Mouse (Mus musculus) C2C12 (cell line): ENCODE data around the gene Mob3b.

ENCODE experiments used
- CTCF ChIP-seq: IDR thresholded peaks from one replicate; pipeline ENCODE4 v1.5.1; 2011; ENCODE audit not compliant: control insufficient read depth, insufficient read depth, insufficient read length
- FOSL1 ChIP-seq: IDR thresholded peaks from one replicate; pipeline ENCODE4 v1.8.0; 2011; ENCODE audit warnings: mild to moderate bottlenecking, low read length; ENCODE audit not compliant: poor library complexity, insufficient read depth, severe bottlenecking
- MAX ChIP-seq: IDR thresholded peaks from one replicate; pipeline ENCODE4 v1.6.1; 2011; ENCODE audit warnings: mild to moderate bottlenecking, control low read depth
- MYOG ChIP-seq: IDR thresholded peaks from one replicate; pipeline ENCODE4 v1.6.1; 2011; ENCODE audit not compliant: control insufficient read depth, insufficient read length; ENCODE audit errors: extremely low read depth

GRCm38 (mm10) chr4:34912171-34912570 lies 245.1 kb downstream of the Mob3b start:
- TF ChIP-seq CTCF (no peak), FOSL1 (no peak), MAX (no peak), MYOG (no peak)
